Mouse (Mus musculus) neural tube, embryonic 13.5 days (tissue): ENCODE measurements around the gene Cxcl14. TPM values are rescaled to one million over a fixed set of nuclear protein-coding genes. Genes with fewer than 3 reads are reported as not detected.

Source experiments
- ATAC-seq: fragments of 200-750 bp; cut with Nextera tagmentation; 2 replicates; pipeline ENCODE4 v1.8.0; 2017; ENCODE audit warnings: low read depth, mild to moderate bottlenecking, moderate TSS enrichment, moderate library complexity
- H3K27ac ChIP-seq: fragments of 300-500 bp; sonication (generic); replicated peaks from 2 replicates; pipeline ENCODE4 v1.5.1; 2015; ENCODE audit warnings: moderate library complexity, mild to moderate bottlenecking, inconsistent platforms
- H3K27me3 ChIP-seq: fragments of 300-500 bp; sonication (generic); 2 replicates; pipeline ENCODE4 v1.6.1; 2015; ENCODE audit warnings: mild to moderate bottlenecking, inconsistent platforms
- H3K36me3 ChIP-seq: fragments of 300-500 bp; sonication (generic); 2 replicates; pipeline ENCODE4 v1.6.1; 2015; ENCODE audit warnings: mild to moderate bottlenecking, inconsistent platforms
- H3K4me1 ChIP-seq: fragments of 300-500 bp; sonication (generic); replicated peaks from 2 replicates; pipeline ENCODE4 v1.6.1; 2015; ENCODE audit warnings: inconsistent platforms
- H3K4me2 ChIP-seq: fragments of 300-500 bp; sonication (generic); 2 replicates; pipeline ENCODE4 v1.6.1; 2015; ENCODE audit warnings: inconsistent platforms, mild to moderate bottlenecking, moderate library complexity
- H3K4me3 ChIP-seq: fragments of 300-500 bp; sonication (generic); 2 replicates; pipeline ENCODE4 v1.5.1; 2015; ENCODE audit warnings: mild to moderate bottlenecking, inconsistent platforms
- H3K9ac ChIP-seq: fragments of 300-500 bp; sonication (generic); 2 replicates; pipeline ENCODE4 v1.6.1; 2015; ENCODE audit warnings: moderate library complexity, mild to moderate bottlenecking, inconsistent platforms
- H3K9me3 ChIP-seq: fragments of 300-500 bp; sonication (generic); 2 replicates; pipeline ENCODE4 v1.6.1; 2016; ENCODE audit warnings: inconsistent platforms
- WGBS: fragments of 180-500 bp; shearing (Covaris S2); methylation state at CpG from one replicate; pipeline ENCODE4 v1.1.7; 2015; 5-methylcytosine and 5-hydroxymethylcytosine counted together
- polyA plus RNA-seq: library from polyadenylated mRNA; unstranded; fragments of >200 nt; fragmentation: Nextera tagmentation; extraction: Ambion mirVana; gene quantifications from 2 replicates; pipeline ENCODE4 v1.2.1, GENCODE M21; 2015

Gene Cxcl14
- polyA plus RNA-seq, 1 experiment from 2014 or later: 3.0 TPM

- H3K9ac ChIP-seq: no peak overlapping the region
- no peaks in the 10 kb centered on the region for H3K36me3 ChIP-seq
- H3K4me3 ChIP-seq: no peak overlapping the region
- H3K4me2 ChIP-seq: no peak overlapping the region
- H3K27ac ChIP-seq: no peak overlapping the region
- ATAC-seq: no peak
- 88% methylated on average over 6 of the region's 6 CpGs for WGBS
- H3K4me1 ChIP-seq: peaks cover 6% of the 10 kb centered on the region; the same call in 1 of the 2 replicates
- no peaks in the 10 kb centered on the region for H3K9me3 ChIP-seq
- H3K27me3 ChIP-seq: peaks cover 7% of the 10 kb centered on the region; the same call in 1 of the 2 replicates
Measured at GRCm38 (mm10) chr13:56329165-56329564, 32.8 kb upstream of the Cxcl14 start.

- no peak for ATAC-seq
- Histone ChIP-seq H3K27me3 (peaks cover 7% of the 10 kb centered on the region; the same call in 1 of the 2 replicates), H3K4me3 (no peak overlapping the region), H3K9ac (no peak overlapping the region), H3K27ac (no peak overlapping the region), H3K36me3 (no peaks in the 10 kb centered on the region), H3K4me1 (peaks cover 6% of the 10 kb centered on the region; the same call in 1 of the 2 replicates), H3K4me2 (no peak overlapping the region), H3K9me3 (no peaks in the 10 kb centered on the region)
- WGBS: 23% methylated on average over 6 of the region's 6 CpGs
Measured at GRCm38 (mm10) chr13:56327779-56328178, 31.4 kb upstream of the Cxcl14 start.

GRCm38 (mm10) chr13:56321635-56322034 lies 25.3 kb upstream of the Cxcl14 start:
- Histone ChIP-seq H3K4me1 (no peaks in the 10 kb centered on the region), H3K9ac (no peak overlapping the region), H3K9me3 (no peaks in the 10 kb centered on the region), H3K36me3 (no peaks in the 10 kb centered on the region), H3K27me3 (no peaks in the 10 kb centered on the region), H3K27ac (no peak overlapping the region), H3K4me2 (no peak overlapping the region), H3K4me3 (no peak overlapping the region)
- no peak for ATAC-seq
- WGBS: 35% methylated on average over 7 of the region's 7 CpGs

GRCm38 (mm10) chr13:56316930-56317329 lies 20.6 kb upstream of the Cxcl14 start:
- no peak overlapping the region for H3K4me3 ChIP-seq
- no peaks in the 10 kb centered on the region for H3K27me3 ChIP-seq
- H3K36me3 ChIP-seq: no peaks in the 10 kb centered on the region
- no peaks in the 10 kb centered on the region for H3K4me1 ChIP-seq
- H3K9ac ChIP-seq: no peak overlapping the region
- no peak for ATAC-seq
- H3K9me3 ChIP-seq: no peaks in the 10 kb centered on the region
- 63% methylated on average over 4 of the region's 4 CpGs for WGBS
- no peak overlapping the region for H3K27ac ChIP-seq
- no peak overlapping the region for H3K4me2 ChIP-seq

- no peak for ATAC-seq
- peaks cover 6% of the 10 kb centered on the region; the same call in 1 of the 2 replicates for H3K9me3 ChIP-seq
- H3K4me3 ChIP-seq: no peak overlapping the region
- no peak overlapping the region for H3K9ac ChIP-seq
- H3K4me1 ChIP-seq: no peaks in the 10 kb centered on the region
- H3K27me3 ChIP-seq: no peaks in the 10 kb centered on the region
- H3K27ac ChIP-seq: no peak overlapping the region
- H3K36me3 ChIP-seq: no peaks in the 10 kb centered on the region
- H3K4me2 ChIP-seq: no peak overlapping the region
- WGBS: 14% methylated on average over 3 of the region's 3 CpGs
Measured at GRCm38 (mm10) chr13:56315201-56315600, 18.9 kb upstream of the Cxcl14 start.

GRCm38 (mm10) chr13:56305058-56305457 lies 8.7 kb upstream of the Cxcl14 start:
- WGBS: 71% methylated on average over 12 of the region's 12 CpGs
- H3K9me3 ChIP-seq: no peaks in the 10 kb centered on the region
- H3K4me3 ChIP-seq: no peak overlapping the region
- H3K27ac ChIP-seq: no peak overlapping the region
- no peak overlapping the region for H3K4me2 ChIP-seq
- H3K4me1 ChIP-seq: no peaks in the 10 kb centered on the region
- no peaks in the 10 kb centered on the region for H3K36me3 ChIP-seq
- no peak overlapping the region for H3K9ac ChIP-seq
- no peak for ATAC-seq
- no peaks in the 10 kb centered on the region; the same call in 1 of the 2 replicates for H3K27me3 ChIP-seq

GRCm38 (mm10) chr13:56304453-56304852 lies 8.1 kb upstream of the Cxcl14 start:
- ATAC-seq: no peak
- Histone ChIP-seq H3K27ac (no peak overlapping the region), H3K4me2 (no peak overlapping the region), H3K9me3 (no peaks in the 10 kb centered on the region), H3K4me3 (no peak overlapping the region), H3K36me3 (no peaks in the 10 kb centered on the region), H3K4me1 (no peaks in the 10 kb centered on the region), H3K9ac (no peak overlapping the region), H3K27me3 (no peaks in the 10 kb centered on the region; the same call in 1 of the 2 replicates)
- WGBS: 73% methylated on average over 4 of the region's 4 CpGs

- no peak overlapping the region for H3K4me3 ChIP-seq
- no peak overlapping the region for H3K4me2 ChIP-seq
- H3K9ac ChIP-seq: no peak overlapping the region
- no peaks in the 10 kb centered on the region for H3K36me3 ChIP-seq
- no peaks in the 10 kb centered on the region for H3K9me3 ChIP-seq
- 94% methylated on average over 11 of the region's 11 CpGs for WGBS
- peaks cover 50% of the 10 kb centered on the region for H3K27me3 ChIP-seq
- ATAC-seq: no peak
- peaks cover 20% of the 10 kb centered on the region for H3K4me1 ChIP-seq
- no peak overlapping the region for H3K27ac ChIP-seq
Measured at GRCm38 (mm10) chr13:56299336-56299735, 3.0 kb upstream of the Cxcl14 start.

- no peaks in the 10 kb centered on the region for H3K9me3 ChIP-seq
- peak overlapping the region; percentile 60 for H3K9ac ChIP-seq
- H3K4me3 ChIP-seq: peak overlapping the region; percentile 42
- H3K27ac ChIP-seq: no peak overlapping the region
- H3K27me3 ChIP-seq: peaks cover 77% of the 10 kb centered on the region
- peak overlapping the region; percentile 71 for H3K4me2 ChIP-seq
- H3K4me1 ChIP-seq: peaks cover 20% of the 10 kb centered on the region
- no peak for ATAC-seq
- H3K36me3 ChIP-seq: no peaks in the 10 kb centered on the region
- WGBS: 4% methylated on average over 8 of the region's 8 CpGs
Measured at GRCm38 (mm10) chr13:56296659-56297020, 289 bp upstream of the Cxcl14 start.

GRCm38 (mm10) chr13:56295586-56295942 lies 787 bp downstream of the Cxcl14 start:
- no peaks in the 10 kb centered on the region for H3K9me3 ChIP-seq
- H3K9ac ChIP-seq: peak overlapping the region; percentile 60
- 1% methylated on average over 13 of the region's 13 CpGs for WGBS
- H3K4me1 ChIP-seq: peaks cover 20% of the 10 kb centered on the region
- H3K27ac ChIP-seq: no peak overlapping the region
- peaks cover 84% of the 10 kb centered on the region for H3K27me3 ChIP-seq
- peak overlapping the region; percentile 42 for H3K4me3 ChIP-seq
- ATAC-seq: no peak
- H3K4me2 ChIP-seq: peak overlapping the region; percentile 71
- no peaks in the 10 kb centered on the region for H3K36me3 ChIP-seq

- no peak for ATAC-seq
- H3K27ac ChIP-seq: no peak overlapping the region
- H3K4me3 ChIP-seq: no peak overlapping the region
- no peaks in the 10 kb centered on the region for H3K9me3 ChIP-seq
- peaks cover 20% of the 10 kb centered on the region for H3K4me1 ChIP-seq
- H3K4me2 ChIP-seq: peak overlapping the region; percentile 71; the same call in 1 of the 2 replicates
- 2% methylated on average over 10 of the region's 10 CpGs for WGBS
- H3K36me3 ChIP-seq: no peaks in the 10 kb centered on the region
- H3K9ac ChIP-seq: no peak overlapping the region
- H3K27me3 ChIP-seq: peaks cover 87% of the 10 kb centered on the region
Measured at GRCm38 (mm10) chr13:56294908-56295307, 1.4 kb downstream of the Cxcl14 start.

- Histone ChIP-seq H3K4me2 (no peak overlapping the region), H3K4me3 (no peak overlapping the region), H3K9me3 (no peaks in the 10 kb centered on the region), H3K9ac (no peak overlapping the region), H3K4me1 (peaks cover 13% of the 10 kb centered on the region), H3K27me3 (peaks cover 47% of the 10 kb centered on the region), H3K36me3 (no peaks in the 10 kb centered on the region), H3K27ac (no peak overlapping the region)
- ATAC-seq: no peak
- WGBS: 82% methylated on average over 6 of the region's 6 CpGs
Measured at GRCm38 (mm10) chr13:56289998-56290397, 6.4 kb downstream of the Cxcl14 start.

- no peak for ATAC-seq
- peaks cover 40% of the 10 kb centered on the region for H3K27me3 ChIP-seq
- WGBS: 66% methylated on average over 11 of the region's 11 CpGs
- peaks cover 11% of the 10 kb centered on the region for H3K4me1 ChIP-seq
- no peak overlapping the region for H3K27ac ChIP-seq
- H3K4me2 ChIP-seq: no peak overlapping the region
- H3K9me3 ChIP-seq: no peaks in the 10 kb centered on the region
- H3K9ac ChIP-seq: no peak overlapping the region
- H3K4me3 ChIP-seq: no peak overlapping the region
- no peaks in the 10 kb centered on the region for H3K36me3 ChIP-seq
Measured at GRCm38 (mm10) chr13:56289261-56289660, 7.1 kb downstream of the Cxcl14 start.
